Mouse (Mus musculus): ENCODE measurements around the gene Gm10134.

DNA sequence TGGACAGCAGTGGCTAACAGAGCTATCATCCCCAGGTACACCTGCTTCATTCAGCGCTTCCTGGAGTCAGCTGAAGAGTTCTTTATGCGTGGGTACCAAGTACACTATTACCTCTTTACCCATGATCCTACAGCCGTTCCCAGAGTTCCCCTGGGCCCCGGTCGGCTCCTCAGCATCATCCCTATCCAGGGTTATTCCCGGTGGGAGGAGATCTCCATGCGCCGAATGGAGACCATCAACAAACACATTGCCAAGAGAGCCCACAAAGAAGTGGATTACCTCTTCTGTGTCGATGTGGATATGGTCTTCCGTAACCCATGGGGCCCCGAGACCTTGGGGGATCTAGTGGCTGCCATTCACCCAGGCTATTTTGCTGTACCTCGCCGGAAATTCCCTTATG, 1.2 kb upstream of the Gm10134 start:
- TF ChIP-seq CTCF (IDR thresholded peaks at IDR 0.05; ENCODE audit: low read depth, low read length) (no peak), POLR2A (IDR thresholded peaks at IDR 0.05; ENCODE audit: extremely low read depth, insufficient read depth, low read length) (no peak)
